Mouse (Mus musculus): ENCODE measurements at regions not wholly inside any gene's neighbourhood (a gene's known extent, or its start where the extent isn't known, plus 50 kb on each side); places are given as distances from the start of the nearest gene placed in this dataset.

DNA sequence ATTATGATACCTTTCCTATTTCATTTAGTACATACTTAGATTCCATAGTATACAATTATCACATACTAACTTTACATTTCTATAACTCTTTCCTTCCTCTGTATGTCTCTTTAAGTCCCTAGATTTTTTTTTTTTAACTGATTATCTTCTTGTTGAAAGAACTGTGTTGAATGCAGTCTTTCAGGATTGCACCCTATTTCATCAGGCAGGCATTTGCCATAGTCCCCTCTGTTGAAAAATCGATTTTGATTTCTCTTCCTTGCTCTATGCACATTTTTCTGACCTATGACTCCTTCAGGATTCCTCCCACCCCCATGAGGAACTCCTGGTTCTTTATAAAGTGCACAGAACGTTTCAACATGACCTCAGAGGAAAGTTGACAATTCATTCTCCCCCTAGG lies 183.2 kb upstream of the Sox11 start:
- no peak for TF ChIP-seq CTCF (IDR thresholded peaks at IDR 0.05; ENCODE audit: low read depth, low read length)
- TF ChIP-seq POLR2AphosphoS5 (IDR thresholded peaks at IDR 0.05; ENCODE audit: insufficient replicate concordance, low read depth, low read length), result no peak

Measured in G1E (cell line).